Mouse (Mus musculus) hindbrain, embryonic 15.5 days (tissue): ENCODE data around the gene Tex2. TPM values are rescaled to one million over a fixed set of nuclear protein-coding genes. Genes with fewer than 3 reads are reported as not detected.

Experiments
- ATAC-seq: fragments of 200-750 bp; cut with Nextera tagmentation; 2 replicates; pipeline ENCODE4 v1.8.0; 2017; ENCODE audit warnings: low read depth, moderate number of reproducible peaks, moderate TSS enrichment; ENCODE audit not compliant: low FRiP score
- H3K27ac ChIP-seq: fragments of 300-500 bp; sonication (generic); replicated peaks from 2 replicates; pipeline ENCODE4 v1.5.1; 2015; ENCODE audit warnings: mild to moderate bottlenecking, inconsistent platforms
- H3K27me3 ChIP-seq: fragments of 300-500 bp; sonication (generic); 2 replicates; pipeline ENCODE4 v1.6.1; 2015; ENCODE audit warnings: control low read depth, inconsistent platforms
- H3K36me3 ChIP-seq: fragments of 300-500 bp; sonication (generic); 2 replicates; pipeline ENCODE4 v1.6.1; 2015; ENCODE audit warnings: control low read depth, inconsistent platforms
- H3K4me1 ChIP-seq: fragments of 300-500 bp; sonication (generic); replicated peaks from 2 replicates; pipeline ENCODE4 v1.6.1; 2015; ENCODE audit warnings: control low read depth, inconsistent platforms
- H3K4me2 ChIP-seq: fragments of 300-500 bp; sonication (generic); 2 replicates; pipeline ENCODE4 v1.6.1; 2015; ENCODE audit warnings: moderate library complexity, mild to moderate bottlenecking, inconsistent platforms
- H3K4me3 ChIP-seq: fragments of 300-500 bp; sonication (generic); 2 replicates; pipeline ENCODE4 v1.5.1; 2015; ENCODE audit warnings: mild to moderate bottlenecking, inconsistent platforms
- H3K9ac ChIP-seq: fragments of 300-500 bp; sonication (generic); 2 replicates; pipeline ENCODE4 v1.6.1; 2015; ENCODE audit warnings: inconsistent platforms
- H3K9me3 ChIP-seq: fragments of 300-500 bp; sonication (generic); 2 replicates; pipeline ENCODE4 v1.6.1; 2016; ENCODE audit warnings: control low read depth, inconsistent platforms
- WGBS: fragments of 180-500 bp; shearing (Covaris S2); methylation state at CpG from one replicate; pipeline ENCODE4 v1.1.7; 2015; 5-methylcytosine and 5-hydroxymethylcytosine counted together
- polyA plus RNA-seq: library from polyadenylated mRNA; unstranded; fragments of >200 nt; fragmentation: Nextera tagmentation; extraction: Ambion mirVana; gene quantifications from 2 replicates; pipeline ENCODE4 v1.2.1, GENCODE M21; 2015

The Tex2 gene
- polyA plus RNA-seq, 1 experiment from 2014 or later: 32.2 TPM

GRCm38 (mm10) chr11:106614339-106614645, 1.1 kb upstream of the Tex2 start:
- Histone ChIP-seq H3K4me1 (peaks cover 19% of the 10 kb centered on the region), H3K4me2 (no peak overlapping the region), H3K27ac (no peak overlapping the region), H3K27me3 (no peaks in the 10 kb centered on the region), H3K4me3 (no peak overlapping the region), H3K9me3 (no peaks in the 10 kb centered on the region), H3K9ac (no peak overlapping the region), H3K36me3 (no peaks in the 10 kb centered on the region)
- 76% methylated on average over 4 of the region's 4 CpGs for WGBS
- no peak for ATAC-seq

- Histone ChIP-seq H3K4me2 (peak overlapping the region; percentile 84), H3K36me3 (no peaks in the 10 kb centered on the region), H3K9me3 (no peaks in the 10 kb centered on the region), H3K9ac (peak overlapping the region; percentile 45), H3K27ac (peak overlapping the region; percentile 82), H3K4me1 (peaks cover 19% of the 10 kb centered on the region), H3K27me3 (no peaks in the 10 kb centered on the region), H3K4me3 (peak overlapping the region; percentile 86)
- WGBS: 54% methylated on average over 15 of the region's 15 CpGs
- ATAC-seq: no peak
Observed at GRCm38 (mm10) chr11:106613638-106614338, 565 bp upstream of the Tex2 start.

GRCm38 (mm10) chr11:106612209-106612960, 838 bp downstream of the Tex2 start:
- under 1% methylated on average over 52 of the region's 67 CpGs for WGBS
- H3K4me1 ChIP-seq: peaks cover 19% of the 10 kb centered on the region
- peak overlapping the region; percentile 82 for H3K27ac ChIP-seq
- ATAC-seq: no peak; the same call in 1 of the 2 replicates
- no peaks in the 10 kb centered on the region for H3K36me3 ChIP-seq
- H3K27me3 ChIP-seq: no peaks in the 10 kb centered on the region
- H3K9me3 ChIP-seq: no peaks in the 10 kb centered on the region
- H3K4me3 ChIP-seq: peak overlapping the region; percentile 86
- H3K4me2 ChIP-seq: peak overlapping the region; percentile 84
- peak overlapping the region; percentile 79 for H3K9ac ChIP-seq

DNA sequence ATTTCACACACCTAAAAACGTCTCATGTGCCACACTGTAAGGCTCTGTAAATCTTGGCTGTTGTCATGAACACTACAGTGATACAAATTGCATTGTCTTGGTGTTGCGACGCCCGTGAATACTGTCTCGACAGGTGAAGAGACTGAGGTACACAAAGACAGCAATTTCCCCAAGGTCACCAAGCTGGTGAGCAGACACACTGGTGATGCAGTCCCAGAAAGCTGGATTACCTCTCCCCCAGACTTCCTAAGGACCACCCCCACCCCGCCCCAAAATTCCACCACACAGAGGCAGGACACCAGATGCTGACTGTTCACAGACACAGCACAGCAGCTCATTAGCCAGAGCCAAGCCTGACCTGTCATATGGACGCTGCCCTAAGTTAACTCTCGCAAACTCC, 3.5 kb downstream of the Tex2 start:
- Histone ChIP-seq H3K36me3 (no peaks in the 10 kb centered on the region), H3K4me2 (no peak overlapping the region), H3K9me3 (no peaks in the 10 kb centered on the region), H3K4me1 (peaks cover 25% of the 10 kb centered on the region), H3K27me3 (no peaks in the 10 kb centered on the region), H3K9ac (no peak overlapping the region), H3K27ac (no peak overlapping the region), H3K4me3 (no peak overlapping the region)
- no peak for ATAC-seq
- WGBS: 82% methylated on average over 8 of the region's 8 CpGs

- WGBS: 70% methylated on average over 6 of the region's 6 CpGs
- no peak overlapping the region for H3K27ac ChIP-seq
- no peaks in the 10 kb centered on the region for H3K36me3 ChIP-seq
- H3K4me3 ChIP-seq: no peak overlapping the region
- no peak for ATAC-seq
- no peaks in the 10 kb centered on the region for H3K27me3 ChIP-seq
- no peak overlapping the region for H3K4me2 ChIP-seq
- H3K9ac ChIP-seq: no peak overlapping the region
- H3K9me3 ChIP-seq: no peaks in the 10 kb centered on the region
- H3K4me1 ChIP-seq: peaks cover 21% of the 10 kb centered on the region
Observed at GRCm38 (mm10) chr11:106607316-106607715, 5.9 kb downstream of the Tex2 start.

DNA sequence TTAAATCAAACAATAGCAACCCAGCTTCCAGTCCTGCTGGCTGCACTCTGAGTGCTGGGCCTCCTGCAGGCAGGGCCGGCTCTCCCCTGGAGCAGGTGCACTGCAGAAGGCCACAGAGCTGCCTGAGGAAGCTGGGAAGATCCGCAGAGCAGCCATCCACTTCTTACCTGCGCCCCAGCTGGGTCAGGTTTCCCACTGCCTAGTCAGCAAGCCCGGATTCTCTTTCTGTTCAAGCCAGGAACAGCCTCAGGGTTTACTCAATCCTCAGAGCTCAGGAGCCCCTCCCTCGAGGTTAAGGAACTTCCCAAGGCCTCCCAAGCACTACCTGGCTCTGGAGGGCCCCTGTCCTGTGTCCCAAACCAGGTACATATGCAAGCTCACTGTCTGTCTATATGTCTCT, 7.2 kb downstream of the Tex2 start:
- Histone ChIP-seq H3K9ac (no peak overlapping the region), H3K27me3 (no peaks in the 10 kb centered on the region), H3K4me1 (peaks cover 10% of the 10 kb centered on the region), H3K4me3 (no peak overlapping the region), H3K4me2 (no peak overlapping the region), H3K36me3 (no peaks in the 10 kb centered on the region), H3K9me3 (no peaks in the 10 kb centered on the region), H3K27ac (no peak overlapping the region)
- no peak for ATAC-seq
- WGBS: 51% methylated on average over 5 of the region's 5 CpGs

DNA sequence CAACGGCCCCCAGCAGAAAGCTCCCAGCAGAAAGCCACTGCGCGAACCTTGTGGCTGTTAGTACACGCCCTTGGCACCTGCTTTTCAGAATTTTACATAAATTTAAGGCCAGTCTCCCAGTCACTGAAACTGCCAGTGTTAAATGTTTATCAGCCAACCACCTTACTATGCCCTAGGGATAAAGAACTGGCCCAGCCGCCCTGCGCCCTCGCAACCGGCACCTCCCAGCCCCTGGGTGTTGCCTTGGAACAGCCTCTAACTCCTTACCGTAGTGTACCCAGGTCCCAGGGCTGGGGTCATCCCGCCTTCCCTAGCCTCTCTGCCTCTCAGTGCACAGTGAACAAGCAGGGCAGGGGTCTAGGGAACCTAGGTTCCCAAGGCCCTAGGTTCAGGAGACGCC, 10.0 kb downstream of the Tex2 start:
- H3K4me1 ChIP-seq: peaks cover 19% of the 10 kb centered on the region
- WGBS: 93% methylated on average over 11 of the region's 11 CpGs
- H3K4me2 ChIP-seq: no peak overlapping the region
- no peak for ATAC-seq
- H3K4me3 ChIP-seq: no peak overlapping the region
- H3K9me3 ChIP-seq: no peaks in the 10 kb centered on the region
- H3K9ac ChIP-seq: no peak overlapping the region
- no peak overlapping the region for H3K27ac ChIP-seq
- no peaks in the 10 kb centered on the region for H3K27me3 ChIP-seq
- no peaks in the 10 kb centered on the region for H3K36me3 ChIP-seq

GRCm38 (mm10) chr11:106600124-106600523, 13.1 kb downstream of the Tex2 start:
- no peak overlapping the region for H3K4me3 ChIP-seq
- H3K27me3 ChIP-seq: no peaks in the 10 kb centered on the region
- H3K4me1 ChIP-seq: peaks cover 15% of the 10 kb centered on the region; the same call in 1 of the 2 replicates
- H3K9me3 ChIP-seq: no peaks in the 10 kb centered on the region
- no peak overlapping the region for H3K27ac ChIP-seq
- ATAC-seq: no peak
- H3K9ac ChIP-seq: no peak overlapping the region
- WGBS: 86% methylated on average over 5 of the region's 5 CpGs
- no peaks in the 10 kb centered on the region for H3K36me3 ChIP-seq
- no peak overlapping the region for H3K4me2 ChIP-seq

DNA sequence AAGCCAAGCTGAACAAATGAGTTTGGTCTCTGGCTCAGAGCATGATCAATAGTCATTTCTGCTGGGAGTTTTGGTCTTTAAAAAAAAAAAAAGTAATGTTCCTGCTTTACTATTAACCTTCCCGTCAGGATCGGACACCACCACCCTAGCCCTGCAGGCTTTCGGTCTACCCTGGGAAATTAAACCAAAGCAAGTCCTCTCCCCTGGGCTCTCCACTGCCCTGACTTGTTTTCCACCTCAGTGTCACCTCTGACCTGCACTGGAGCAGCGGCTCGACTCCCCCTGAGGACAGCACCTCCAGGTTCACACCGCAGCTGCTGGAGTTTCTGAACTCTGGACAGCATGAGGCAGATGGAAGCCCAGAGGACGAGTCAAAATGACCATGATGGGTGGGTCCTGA, 13.9 kb downstream of the Tex2 start:
- no peak overlapping the region for H3K9ac ChIP-seq
- peaks cover 15% of the 10 kb centered on the region; the same call in 1 of the 2 replicates for H3K4me1 ChIP-seq
- H3K27ac ChIP-seq: no peak overlapping the region
- ATAC-seq: no peak
- H3K4me2 ChIP-seq: no peak overlapping the region
- 73% methylated on average over 7 of the region's 7 CpGs for WGBS
- H3K4me3 ChIP-seq: no peak overlapping the region
- no peaks in the 10 kb centered on the region for H3K36me3 ChIP-seq
- H3K27me3 ChIP-seq: no peaks in the 10 kb centered on the region
- H3K9me3 ChIP-seq: no peaks in the 10 kb centered on the region

DNA sequence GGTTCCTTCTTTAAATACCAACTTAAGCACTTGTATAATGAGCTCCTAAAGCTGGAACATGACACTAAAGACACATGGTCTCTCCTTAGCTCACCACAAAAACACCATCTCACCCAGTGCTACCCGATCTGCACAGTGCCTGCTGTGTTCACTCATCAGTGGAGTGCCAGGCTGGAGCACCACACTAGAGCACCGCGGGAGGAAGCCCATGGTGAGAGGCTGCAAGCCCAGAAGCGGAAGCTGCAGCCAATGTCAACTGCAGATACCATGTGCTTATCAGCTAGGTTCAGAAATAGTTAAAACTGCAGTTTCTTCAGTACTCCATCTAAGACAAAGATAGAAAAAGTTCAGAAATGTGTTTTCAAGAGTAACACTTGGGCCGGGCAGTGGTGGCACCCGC, 14.9 kb downstream of the Tex2 start:
- peaks cover 15% of the 10 kb centered on the region; the same call in 1 of the 2 replicates for H3K4me1 ChIP-seq
- no peak overlapping the region for H3K4me2 ChIP-seq
- no peak overlapping the region for H3K4me3 ChIP-seq
- H3K36me3 ChIP-seq: no peaks in the 10 kb centered on the region
- 86% methylated on average over 6 of the region's 6 CpGs for WGBS
- no peaks in the 10 kb centered on the region for H3K9me3 ChIP-seq
- no peak overlapping the region for H3K27ac ChIP-seq
- H3K27me3 ChIP-seq: no peaks in the 10 kb centered on the region
- no peak overlapping the region for H3K9ac ChIP-seq
- no peak for ATAC-seq

- H3K9ac ChIP-seq: no peak overlapping the region
- ATAC-seq: no peak
- H3K9me3 ChIP-seq: no peaks in the 10 kb centered on the region
- no peak overlapping the region for H3K4me2 ChIP-seq
- H3K27ac ChIP-seq: no peak overlapping the region
- no peak overlapping the region for H3K4me3 ChIP-seq
- peaks cover 15% of the 10 kb centered on the region; the same call in 1 of the 2 replicates for H3K4me1 ChIP-seq
- no peaks in the 10 kb centered on the region for H3K27me3 ChIP-seq
- 0 out of 2 replicates have a peak, but pooled peaks cover 2% of the 10 kb centered on the region for H3K36me3 ChIP-seq
- 76% methylated on average over 10 of the region's 10 CpGs for WGBS
Observed at GRCm38 (mm10) chr11:106597737-106598330, 15.4 kb downstream of the Tex2 start.

DNA sequence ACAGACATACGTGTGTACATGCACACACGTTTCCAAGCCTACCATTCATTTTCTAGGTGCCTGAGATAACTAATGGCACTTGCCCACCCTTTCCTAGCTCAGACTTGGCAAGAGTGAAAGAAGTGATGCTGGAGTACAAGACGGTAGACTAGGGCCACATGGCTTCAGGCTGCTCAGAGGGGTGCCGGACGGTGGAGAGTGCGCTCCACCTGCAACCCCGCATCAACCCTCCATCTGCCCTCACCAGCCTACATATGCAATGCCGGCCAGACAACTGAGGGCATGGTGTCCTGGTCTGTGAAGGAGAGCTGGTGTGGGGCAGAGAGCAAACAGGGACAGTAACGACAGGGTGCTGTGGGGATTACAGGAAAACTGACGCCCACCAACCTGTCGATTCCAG, 22.0 kb downstream of the Tex2 start:
- Histone ChIP-seq H3K4me1 (peaks cover 7% of the 10 kb centered on the region; the same call in 1 of the 2 replicates), H3K27me3 (no peaks in the 10 kb centered on the region), H3K36me3 (0 out of 2 replicates have a peak, but pooled peaks cover 4% of the 10 kb centered on the region), H3K9me3 (no peaks in the 10 kb centered on the region), H3K4me2 (no peak overlapping the region), H3K27ac (no peak overlapping the region), H3K9ac (no peak overlapping the region), H3K4me3 (no peak overlapping the region)
- no peak for ATAC-seq
- WGBS: 87% methylated on average over 11 of the region's 11 CpGs
